Mouse (Mus musculus) CH12.LX (cell line): ENCODE data around the gene Pef1. TPM values are rescaled to one million over a fixed set of nuclear protein-coding genes. Genes with fewer than 3 reads are reported as not detected.

Source experiments
- DNase-seq: peaks from one replicate; pipeline ENCODE4 v3.0.0-alpha.2; 2013; ENCODE audit errors: extremely low read depth
- H3K27ac ChIP-seq: 2 replicates; pipeline ENCODE4 v1.5.1; 2012; ENCODE audit warnings: low read depth, mild to moderate bottlenecking, control low read depth, moderate library complexity; ENCODE audit not compliant: insufficient read depth
- H3K27me3 ChIP-seq: replicated peaks from 2 replicates; pipeline ENCODE3; 2012; ENCODE audit warnings: inconsistent platforms
- H3K36me3 ChIP-seq, 2 experiments: replicated peaks in 1 of 2; 2 replicates each; pipeline versions ENCODE3 to v1.6.1; 2012; ENCODE audit warnings: inconsistent platforms in 1 of 2, low read length in 1 of 2, mild to moderate bottlenecking in 1 of 2, mixed read lengths in 1 of 2, moderate library complexity in 1 of 2; ENCODE audit not compliant: control insufficient read depth in 1 of 2, insufficient read depth in 1 of 2
- H3K4me1 ChIP-seq, 2 experiments: 2 replicates each; pipeline ENCODE4 v1.6.1; 2012; ENCODE audit warnings: inconsistent platforms in 1 of 2, moderate library complexity in 1 of 2; ENCODE audit not compliant: insufficient read depth in 2 of 2, control insufficient read depth in 1 of 2
- H3K4me2 ChIP-seq: 2 replicates; pipeline ENCODE4 v1.6.1; 2012; ENCODE audit warnings: low read depth, mild to moderate bottlenecking, control low read depth; ENCODE audit not compliant: poor library complexity, insufficient read depth, severe bottlenecking
- H3K4me3 ChIP-seq, 3 experiments: fragments of 150-350 bp in 1 of 3; sonication (generic) in 1 of 3; replicated peaks in 1 of 3; 2 replicates each; pipeline versions ENCODE3 to v1.5.1; 2011 to 2012; ENCODE audit warnings: low read depth in 2 of 3, low read length in 2 of 3, mild to moderate bottlenecking in 2 of 3, moderate library complexity in 2 of 3, control low read depth in 1 of 3, improper control_type of control experiment in 1 of 3, inconsistent platforms in 1 of 3, mixed read lengths in 1 of 3; ENCODE audit not compliant: poor library complexity in 1 of 3
- H3K79me2 ChIP-seq: replicated peaks from 2 replicates; pipeline ENCODE4 v1.6.1; 2012; ENCODE audit warnings: mild to moderate bottlenecking, moderate library complexity; ENCODE audit not compliant: control insufficient read depth, poor library complexity, insufficient read depth, severe bottlenecking; ENCODE audit errors: extremely low read depth
- H3K9ac ChIP-seq: 2 replicates; pipeline ENCODE4 v1.6.1; 2012; ENCODE audit warnings: low read depth, mild to moderate bottlenecking, control low read depth, moderate library complexity; ENCODE audit not compliant: insufficient read depth
- H3K9me3 ChIP-seq: replicated peaks from 2 replicates; pipeline ENCODE3; 2012; ENCODE audit warnings: low read length, inconsistent platforms, mixed read lengths
- CHD2 ChIP-seq: IDR thresholded peaks from 2 replicates; pipeline ENCODE4 v1.6.1; 2011; ENCODE audit warnings: low read length, improper control_type of control experiment
- CTCF ChIP-seq, 2 experiments: IDR thresholded peaks in 1 of 2; conservative IDR thresholded peaks in 1 of 2; 2 replicates each; pipeline ENCODE4 v1.5.1; 2011 to 2012; ENCODE audit warnings: low read depth in 2 of 2, low read length in 2 of 2, improper control_type of control experiment in 1 of 2, inconsistent platforms in 1 of 2, mild to moderate bottlenecking in 1 of 2, moderate library complexity in 1 of 2
- ETS1 ChIP-seq: conservative IDR thresholded peaks from 2 replicates; pipeline ENCODE4 v1.6.1; 2012; ENCODE audit warnings: low read depth, mild to moderate bottlenecking, inconsistent platforms, low read length, improper control_type of control experiment, moderate library complexity
- JUN ChIP-seq: IDR thresholded peaks from 2 replicates; pipeline ENCODE4 v1.6.1; 2011; ENCODE audit warnings: low read depth, mild to moderate bottlenecking, low read length, improper control_type of control experiment, moderate library complexity; ENCODE audit not compliant: insufficient read depth
- JUND ChIP-seq: conservative IDR thresholded peaks from 2 replicates; pipeline ENCODE4 v1.6.1; 2011; ENCODE audit warnings: low read depth, low read length, improper control_type of control experiment
- MAFK ChIP-seq: IDR thresholded peaks from 2 replicates; pipeline ENCODE4 v1.6.1; 2011; ENCODE audit warnings: low read length, improper control_type of control experiment; ENCODE audit not compliant: insufficient replicate concordance
- MAZ ChIP-seq: IDR thresholded peaks from 2 replicates; pipeline ENCODE4 v1.6.1; 2012; ENCODE audit warnings: low read depth, mild to moderate bottlenecking, inconsistent platforms, low read length, improper control_type of control experiment, moderate library complexity
- MEF2A ChIP-seq: IDR thresholded peaks from 2 replicates; pipeline ENCODE4 v1.6.1; 2014; ENCODE audit warnings: low read depth, mild to moderate bottlenecking, inconsistent platforms, low read length, improper control_type of control experiment, borderline replicate concordance
- MXI1 ChIP-seq: IDR thresholded peaks from 2 replicates; pipeline ENCODE4 v1.6.1; 2011; ENCODE audit warnings: mild to moderate bottlenecking, low read depth, low read length, improper control_type of control experiment
- MYC ChIP-seq: IDR thresholded peaks from 2 replicates; pipeline ENCODE4 v1.6.1; 2011; ENCODE audit warnings: low read depth, mild to moderate bottlenecking, improper control_type of control experiment, low read length
- NELFE ChIP-seq: IDR thresholded peaks from 2 replicates; pipeline ENCODE4 v1.6.1; 2011; ENCODE audit warnings: low read depth, low read length, improper control_type of control experiment
- PAX5 ChIP-seq: IDR thresholded peaks from 2 replicates; pipeline ENCODE4 v1.6.1; 2012; ENCODE audit warnings: low read length, inconsistent platforms, mixed read lengths
- POLR2A ChIP-seq: IDR thresholded peaks from 2 replicates; pipeline ENCODE4 v1.6.1; 2011; ENCODE audit warnings: low read depth, mild to moderate bottlenecking, improper control_type of control experiment, low read length
- RAD21 ChIP-seq: IDR thresholded peaks from 2 replicates; pipeline ENCODE4 v1.6.1; 2011; ENCODE audit warnings: low read depth, mild to moderate bottlenecking, low read length, improper control_type of control experiment, moderate library complexity
- RCOR1 ChIP-seq: conservative IDR thresholded peaks from 2 replicates; pipeline ENCODE4 v1.6.1; 2012; ENCODE audit warnings: low read depth, mild to moderate bottlenecking, inconsistent platforms, low read length, improper control_type of control experiment
- SIN3A ChIP-seq: IDR thresholded peaks from 2 replicates; pipeline ENCODE4 v1.6.1; 2012; ENCODE audit warnings: low read length, improper control_type of control experiment, inconsistent platforms
- TCF12 ChIP-seq: IDR thresholded peaks from 2 replicates; pipeline ENCODE4 v1.6.1; 2014; ENCODE audit warnings: low read depth, mild to moderate bottlenecking, inconsistent platforms, low read length, improper control_type of control experiment
- UBTF ChIP-seq: IDR thresholded peaks from 2 replicates; pipeline ENCODE4 v1.6.1; 2012; ENCODE audit warnings: low read depth, mild to moderate bottlenecking, inconsistent platforms, low read length, improper control_type of control experiment, moderate library complexity
- USF1 ChIP-seq: IDR thresholded peaks from 2 replicates; pipeline ENCODE4 v1.6.1; 2014; ENCODE audit warnings: low read depth, mild to moderate bottlenecking, inconsistent platforms, low read length, improper control_type of control experiment
- ZC3H11A ChIP-seq: IDR thresholded peaks from 2 replicates; pipeline ENCODE4 v1.6.1; 2012; ENCODE audit warnings: low read depth, mild to moderate bottlenecking, inconsistent platforms, low read length, improper control_type of control experiment
- ZMIZ1 ChIP-seq: IDR thresholded peaks from 2 replicates; pipeline ENCODE4 v1.6.1; 2012; ENCODE audit warnings: low read depth, mild to moderate bottlenecking, inconsistent platforms, low read length, improper control_type of control experiment
- dilution Hi-C: fragments of 300-500 bp; cut with MboI; formaldehyde crosslinking; loops from 2 replicates; pipeline ENCODE4 v1.14.3; 2020; ENCODE audit warnings: low sequenced_read_pairs; ENCODE audit not compliant: extremely low pct_unique_long_range_greater_than_20kb, extremely low pct_ligation_motif_present
- in situ Hi-C: fragments of 300-500 bp; cut with MboI; formaldehyde crosslinking; loops from 3 replicates; pipeline ENCODE4 v1.14.3; 2019; ENCODE audit warnings: low sequenced_read_pairs, low pct_ligation_motif_present, low pct_unique_long_range_greater_than_20kb, mixed read lengths
- polyA plus RNA-seq: library from polyadenylated mRNA; unstranded; fragments of >175 nt; gene quantifications from 2 replicates; pipeline ENCODE4 v1.2.1, GENCODE M21; 2012; ENCODE audit warnings: low read depth; ENCODE audit not compliant: insufficient read length
- total RNA-seq, 2 experiments: library from RNA; depleted of rRNA; stranded (reverse); fragments of 300-350 nt in 1 of 2; fragments of >200 nt in 1 of 2; gene quantifications; 2 replicates each; pipeline ENCODE4 v1.2.3; 2012 to 2014

The Pef1 gene
- total and polyA plus RNA-seq, 3 experiments = 26.2 to 38.6 (median 32.5) TPM

DNA sequence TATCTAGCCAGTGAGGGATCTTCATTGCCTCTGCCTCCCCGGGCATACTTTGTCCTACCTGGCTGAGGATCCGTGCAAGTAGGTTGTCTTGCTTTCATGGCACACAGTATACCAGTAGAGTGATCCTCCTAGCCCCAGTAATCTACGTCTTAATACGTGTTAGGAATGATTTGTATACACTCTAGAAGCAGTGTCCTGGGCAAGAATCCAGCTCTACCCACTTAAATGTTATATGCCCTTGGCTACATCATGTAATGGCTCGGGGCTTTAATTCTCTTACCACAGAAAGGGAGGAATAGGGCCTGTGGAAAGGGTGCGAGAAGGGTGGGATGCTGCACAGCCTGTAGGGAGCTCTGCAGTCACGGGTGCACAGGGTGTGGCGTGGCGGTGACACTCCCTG is 7.3 kb downstream of the Pef1 start:
- TF ChIP-seq PAX5 (no peak), RCOR1 (no peak), CTCF (conservative IDR thresholded peaks at IDR 0.05 in 1 of 2, IDR thresholded peaks at IDR 0.05 in 1 of 2; ENCODE audit: low read depth in 2 of 2, low read length in 2 of 2) (no peak), NELFE (no peak), ZMIZ1 (no peak), CHD2 (no peak), JUND (no peak), UBTF (no peak), MYC (no peak), RAD21 (no peak), MAZ (no peak), MXI1 (no peak), MEF2A (no peak)
- peaks cover 0 to 35% of the 10 kb centered on the region in 2 experiments for H3K36me3 ChIP-seq
- in situ Hi-C loops (no loop called here), dilution Hi-C loops (no loop called here)
- H3K9ac ChIP-seq = no peak overlapping the region
- no peak overlapping the region for H3K4me3 ChIP-seq
- H3K9me3 ChIP-seq = no peaks in the 10 kb centered on the region
- H3K79me2 ChIP-seq = peaks cover 3% of the 10 kb centered on the region; the same call in 1 of the 2 replicates
- peaks cover 2 to 19% of the 10 kb centered on the region in 2 experiments; a peak in 2 of 4 replicates for H3K4me1 ChIP-seq
- DNase-seq = no peak
- no peak overlapping the region for H3K4me2 ChIP-seq
- H3K27me3 ChIP-seq = peaks cover 2% of the 10 kb centered on the region
- H3K27ac ChIP-seq = no peak overlapping the region

DNA sequence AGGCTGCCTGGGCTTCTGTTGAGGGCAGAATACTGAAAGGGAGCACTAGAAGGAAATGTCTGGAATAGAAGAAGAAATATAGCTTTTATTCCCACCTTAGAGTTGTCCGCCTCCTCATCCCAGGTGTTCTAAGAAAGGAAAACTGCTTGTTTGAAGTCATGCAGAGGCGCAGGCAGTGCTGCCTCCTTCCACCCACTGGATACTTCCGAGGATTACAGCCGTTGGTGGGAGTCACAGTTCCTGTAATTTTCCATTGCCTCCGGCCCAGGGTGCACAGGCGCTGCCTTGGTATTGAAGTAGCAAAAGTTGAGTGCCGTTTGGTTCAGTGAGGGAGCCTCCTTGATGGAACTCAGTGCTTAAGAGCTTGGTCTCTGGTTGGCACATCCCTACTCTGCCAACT is 7.7 kb downstream of the Pef1 start:
- DNase-seq = no peak
- Histone ChIP-seq H3K79me2 (peaks cover 3% of the 10 kb centered on the region; the same call in 1 of the 2 replicates), H3K4me3 (no peak overlapping the region), H3K36me3 (peaks cover 0 to 39% of the 10 kb centered on the region in 2 experiments), H3K9ac (no peak overlapping the region), H3K9me3 (no peaks in the 10 kb centered on the region), H3K27me3 (no peaks in the 10 kb centered on the region), H3K27ac (no peak overlapping the region), H3K4me1 (peaks cover 2 to 19% of the 10 kb centered on the region in 2 experiments; a peak in 2 of 4 replicates), H3K4me2 (no peak overlapping the region)
- in situ Hi-C loops (no loop called here), dilution Hi-C loops (no loop called here)
- no peak for TF ChIP-seq SIN3A
- TF ChIP-seq JUN = no peak
- no peak for TF ChIP-seq PAX5
- TF ChIP-seq ZC3H11A = no peak
- TF ChIP-seq POLR2A = no peak
- TF ChIP-seq MYC = no peak
- no peak for TF ChIP-seq TCF12
- no peak for TF ChIP-seq MAZ
- no peak for TF ChIP-seq RCOR1
- TF ChIP-seq MAFK = no peak
- TF ChIP-seq ETS1 = no peak
- TF ChIP-seq USF1 = no peak
- no peak for TF ChIP-seq CTCF (conservative IDR thresholded peaks at IDR 0.05 in 1 of 2, IDR thresholded peaks at IDR 0.05 in 1 of 2; ENCODE audit: low read depth in 2 of 2, low read length in 2 of 2)
